Mouse (Mus musculus): ENCODE measurements around the gene Tex14.

DNA sequence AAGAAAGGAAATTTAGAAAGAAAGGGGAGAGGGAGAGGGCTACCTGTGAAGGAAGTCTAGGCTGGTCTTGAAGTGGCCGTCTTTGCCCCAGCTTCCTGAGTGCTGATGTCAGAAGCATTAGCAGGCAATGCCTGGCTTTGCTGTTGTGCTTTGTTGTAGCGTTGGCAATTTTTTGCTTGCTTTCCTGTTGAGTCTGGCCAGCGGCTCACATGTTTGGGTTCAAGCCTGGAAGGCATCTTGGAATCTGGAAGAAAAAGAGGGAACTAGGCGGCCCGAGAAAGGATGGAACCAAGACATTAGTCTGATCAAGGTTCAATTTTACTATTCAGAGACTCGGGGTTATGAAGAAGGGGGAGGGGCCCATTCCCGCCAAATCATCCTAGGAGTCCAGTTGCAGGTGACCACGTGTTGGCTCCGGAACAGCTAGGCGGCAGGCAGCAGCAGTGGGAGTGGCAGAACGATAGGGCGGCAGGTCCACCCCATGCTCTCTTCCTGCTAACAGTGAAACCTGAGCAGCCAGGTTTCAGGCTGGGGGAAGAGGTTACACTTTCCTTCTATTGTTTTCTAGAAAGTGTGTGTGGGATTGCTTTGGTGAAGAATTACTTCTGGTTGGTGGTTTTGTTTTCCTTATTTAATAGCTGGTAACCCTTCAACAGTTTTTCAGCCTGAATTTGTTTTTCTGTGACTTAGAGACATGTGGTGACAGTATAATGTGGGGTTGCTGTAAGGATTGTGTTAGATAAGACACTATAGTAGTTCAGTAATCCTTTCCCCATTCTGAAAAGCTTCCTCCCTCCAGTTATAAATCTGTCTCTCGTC, 48.6 kb downstream of the Tex14 start:
- no peak for TF ChIP-seq CTCF (IDR thresholded peaks at IDR 0.05; ENCODE audit: borderline replicate concordance, extremely low read depth, insufficient read depth, insufficient read length)
- no peak for TF ChIP-seq POLR2A (IDR thresholded peaks at IDR 0.05; ENCODE audit: borderline replicate concordance, extremely low read depth, insufficient read depth, insufficient read length, poor library complexity, severe bottlenecking)
